Mouse (Mus musculus) neural tube, embryonic 11.5 days (tissue): Measurements from ENCODE around the gene Ppp1r13b. TPM values are rescaled to one million over a fixed set of nuclear protein-coding genes. Genes with fewer than 3 reads are reported as not detected.

Source experiments
- ATAC-seq: fragments of 200-750 bp; cut with Nextera tagmentation; 2 replicates; pipeline ENCODE4 v1.8.0; 2017; ENCODE audit warnings: moderate number of reproducible peaks, mild to moderate bottlenecking, moderate TSS enrichment, moderate library complexity; ENCODE audit not compliant: insufficient read depth, low FRiP score, low TSS enrichment
- DNase-seq: peaks from one replicate; pipeline ENCODE4 v3.0.0-alpha.2; 2015; ENCODE audit warnings: low spot score
- H3K27ac ChIP-seq: fragments of 300-500 bp; sonication (generic); 2 replicates; pipeline ENCODE4 v1.5.1; 2014; ENCODE audit warnings: low read depth, mild to moderate bottlenecking, low read length
- H3K27me3 ChIP-seq: fragments of 300-500 bp; sonication (generic); 2 replicates; pipeline ENCODE4 v1.6.1; 2014; ENCODE audit warnings: mild to moderate bottlenecking, low read length, mixed read lengths; ENCODE audit not compliant: control insufficient read depth, insufficient read depth
- H3K36me3 ChIP-seq: fragments of 300-500 bp; sonication (generic); 2 replicates; pipeline ENCODE4 v1.6.1; 2014; ENCODE audit warnings: mild to moderate bottlenecking, low read length, moderate library complexity, mixed read lengths; ENCODE audit not compliant: control insufficient read depth, insufficient read depth
- H3K4me1 ChIP-seq: fragments of 300-500 bp; sonication (generic); 2 replicates; pipeline ENCODE4 v1.6.1; 2014; ENCODE audit warnings: low read length, mixed read lengths; ENCODE audit not compliant: control insufficient read depth, insufficient read depth
- H3K4me2 ChIP-seq: fragments of 300-500 bp; sonication (generic); 2 replicates; pipeline ENCODE4 v1.6.1; 2014; ENCODE audit warnings: low read depth, mild to moderate bottlenecking, moderate library complexity
- H3K4me3 ChIP-seq: fragments of 300-500 bp; sonication (generic); 2 replicates; pipeline ENCODE4 v1.5.1; 2014; ENCODE audit warnings: low read depth, low read length
- H3K9ac ChIP-seq: fragments of 300-500 bp; sonication (generic); 2 replicates; pipeline ENCODE4 v1.6.1; 2014; ENCODE audit warnings: mild to moderate bottlenecking, low read length
- H3K9me3 ChIP-seq: fragments of 300-500 bp; sonication (generic); 2 replicates; pipeline ENCODE4 v1.6.1; 2016; ENCODE audit warnings: low read length; ENCODE audit not compliant: control insufficient read depth
- WGBS: fragments of 180-500 bp; shearing (Covaris S2); extraction: QIAGEN DNeasy Blood & Tissue Kit; methylation state at CpG from one replicate; pipeline ENCODE4 v1.1.7; 2014; 5-methylcytosine and 5-hydroxymethylcytosine counted together
- polyA plus RNA-seq: library from polyadenylated mRNA; unstranded; fragments of >200 nt; fragmentation: Nextera tagmentation; extraction: Ambion mirVana; gene quantifications from 2 replicates; pipeline ENCODE4 v1.2.1, GENCODE M21; 2014

Gene Ppp1r13b
- polyA plus RNA-seq, 1 experiment from 2014 or later, result 10.2 TPM

- Histone ChIP-seq H3K9me3 (no peaks in the 10 kb centered on the region), H3K27me3 (no peaks in the 10 kb centered on the region), H3K9ac (no peak overlapping the region), H3K4me1 (peaks cover 3% of the 10 kb centered on the region; the same call in 1 of the 2 replicates), H3K4me3 (no peak overlapping the region), H3K4me2 (no peak overlapping the region), H3K27ac (no peak overlapping the region), H3K36me3 (peaks cover 12% of the 10 kb centered on the region)
- DNase-seq, result no peak
- ATAC-seq, result no peak
- 79% methylated on average over 5 of the region's 5 CpGs for WGBS
Measured at GRCm38 (mm10) chr12:111832643-111833042, 75.3 kb downstream of the Ppp1r13b start.

- no peak overlapping the region for H3K4me2 ChIP-seq
- no peak overlapping the region for H3K4me3 ChIP-seq
- no peak overlapping the region for H3K9ac ChIP-seq
- peaks cover 20% of the 10 kb centered on the region for H3K36me3 ChIP-seq
- no peaks in the 10 kb centered on the region for H3K9me3 ChIP-seq
- peaks cover 3% of the 10 kb centered on the region; the same call in 1 of the 2 replicates for H3K4me1 ChIP-seq
- H3K27me3 ChIP-seq, result no peaks in the 10 kb centered on the region
- DNase-seq (no peak), ATAC-seq (no peak)
- 91% methylated on average over 10 of the region's 10 CpGs for WGBS
- H3K27ac ChIP-seq, result no peak overlapping the region
Measured at GRCm38 (mm10) chr12:111830375-111830774, 77.5 kb downstream of the Ppp1r13b start.

- DNase-seq (no peak), ATAC-seq (no peak)
- H3K36me3 ChIP-seq, result peaks cover 23% of the 10 kb centered on the region
- H3K9ac ChIP-seq, result no peak overlapping the region
- H3K27me3 ChIP-seq, result no peaks in the 10 kb centered on the region
- no peaks in the 10 kb centered on the region for H3K9me3 ChIP-seq
- H3K27ac ChIP-seq, result 0 out of 2 replicates have a peak overlapping the region, but pooled peaks have one; percentile 8
- WGBS, result 92% methylated on average over 9 of the region's 9 CpGs
- peaks cover 3% of the 10 kb centered on the region; the same call in 1 of the 2 replicates for H3K4me1 ChIP-seq
- H3K4me3 ChIP-seq, result no peak overlapping the region
- H3K4me2 ChIP-seq, result no peak overlapping the region
Measured at GRCm38 (mm10) chr12:111829954-111830353, 78.0 kb downstream of the Ppp1r13b start.

- H3K4me1 ChIP-seq, result peaks cover 3% of the 10 kb centered on the region; the same call in 1 of the 2 replicates
- peaks cover 27% of the 10 kb centered on the region for H3K36me3 ChIP-seq
- H3K4me2 ChIP-seq, result no peak overlapping the region
- no peak overlapping the region for H3K9ac ChIP-seq
- H3K4me3 ChIP-seq, result no peak overlapping the region
- WGBS, result 63% methylated on average over 5 of the region's 5 CpGs
- ATAC-seq, result no peak
- 0 out of 2 replicates have a peak overlapping the region, but pooled peaks have one; percentile 8 for H3K27ac ChIP-seq
- no peaks in the 10 kb centered on the region for H3K27me3 ChIP-seq
- no peak for DNase-seq
- no peaks in the 10 kb centered on the region for H3K9me3 ChIP-seq
Measured at GRCm38 (mm10) chr12:111829447-111829846, 78.5 kb downstream of the Ppp1r13b start.

- no peak for ATAC-seq
- Histone ChIP-seq H3K9me3 (no peaks in the 10 kb centered on the region), H3K27me3 (no peaks in the 10 kb centered on the region), H3K9ac (no peak overlapping the region), H3K36me3 (peaks cover 27% of the 10 kb centered on the region), H3K4me1 (peaks cover 3% of the 10 kb centered on the region; the same call in 1 of the 2 replicates), H3K27ac (no peak overlapping the region), H3K4me3 (no peak overlapping the region), H3K4me2 (no peak overlapping the region)
- WGBS, result 94% methylated on average over 12 of the region's 12 CpGs
- DNase-seq, result no peak
Measured at GRCm38 (mm10) chr12:111827556-111827955, 80.4 kb downstream of the Ppp1r13b start.

GRCm38 (mm10) chr12:111821931-111822330 lies 86.0 kb downstream of the Ppp1r13b start:
- Histone ChIP-seq H3K9ac (no peak overlapping the region), H3K36me3 (peaks cover 13% of the 10 kb centered on the region), H3K27ac (no peak overlapping the region), H3K4me1 (no peaks in the 10 kb centered on the region), H3K4me3 (no peak overlapping the region), H3K27me3 (no peaks in the 10 kb centered on the region), H3K4me2 (no peak overlapping the region), H3K9me3 (no peaks in the 10 kb centered on the region)
- DNase-seq (no peak), ATAC-seq (no peak)
- WGBS, result 71% methylated on average over 4 of the region's 4 CpGs

GRCm38 (mm10) chr12:111820708-111821107 lies 87.2 kb downstream of the Ppp1r13b start:
- Histone ChIP-seq H3K4me3 (no peak overlapping the region), H3K9ac (no peak overlapping the region), H3K36me3 (peaks cover 8% of the 10 kb centered on the region), H3K9me3 (no peaks in the 10 kb centered on the region), H3K27me3 (no peaks in the 10 kb centered on the region), H3K27ac (no peak overlapping the region), H3K4me1 (no peaks in the 10 kb centered on the region), H3K4me2 (no peak overlapping the region)
- 86% methylated on average over 7 of the region's 7 CpGs for WGBS
- DNase-seq (no peak), ATAC-seq (no peak)

GRCm38 (mm10) chr12:111819936-111820335 lies 88.0 kb downstream of the Ppp1r13b start:
- no peak overlapping the region for H3K9ac ChIP-seq
- H3K4me3 ChIP-seq, result no peak overlapping the region
- peaks cover 6% of the 10 kb centered on the region for H3K4me1 ChIP-seq
- no peak overlapping the region for H3K4me2 ChIP-seq
- no peak overlapping the region for H3K27ac ChIP-seq
- ATAC-seq (no peak), DNase-seq (no peak)
- no peaks in the 10 kb centered on the region for H3K9me3 ChIP-seq
- 88% methylated on average over 8 of the region's 8 CpGs for WGBS
- H3K27me3 ChIP-seq, result no peaks in the 10 kb centered on the region
- peaks cover 6% of the 10 kb centered on the region for H3K36me3 ChIP-seq

- no peaks in the 10 kb centered on the region for H3K27me3 ChIP-seq
- H3K27ac ChIP-seq, result no peak overlapping the region
- H3K9ac ChIP-seq, result no peak overlapping the region
- no peak for ATAC-seq
- no peak overlapping the region for H3K4me2 ChIP-seq
- no peaks in the 10 kb centered on the region for H3K9me3 ChIP-seq
- H3K4me3 ChIP-seq, result no peak overlapping the region
- peaks cover 9% of the 10 kb centered on the region for H3K4me1 ChIP-seq
- H3K36me3 ChIP-seq, result no peaks in the 10 kb centered on the region
- 92% methylated on average over 8 of the region's 8 CpGs for WGBS
- DNase-seq, result no peak
Measured at GRCm38 (mm10) chr12:111817991-111818390, 89.9 kb downstream of the Ppp1r13b start.
